Mouse (Mus musculus): ENCODE results near the gene Ints3.
"Not testable (repeated sequence)": the region's sequence is repeated elsewhere in the genome, so short reads cannot be mapped to it uniquely, and the experiment has no call there.

Gene Ints3

DNA sequence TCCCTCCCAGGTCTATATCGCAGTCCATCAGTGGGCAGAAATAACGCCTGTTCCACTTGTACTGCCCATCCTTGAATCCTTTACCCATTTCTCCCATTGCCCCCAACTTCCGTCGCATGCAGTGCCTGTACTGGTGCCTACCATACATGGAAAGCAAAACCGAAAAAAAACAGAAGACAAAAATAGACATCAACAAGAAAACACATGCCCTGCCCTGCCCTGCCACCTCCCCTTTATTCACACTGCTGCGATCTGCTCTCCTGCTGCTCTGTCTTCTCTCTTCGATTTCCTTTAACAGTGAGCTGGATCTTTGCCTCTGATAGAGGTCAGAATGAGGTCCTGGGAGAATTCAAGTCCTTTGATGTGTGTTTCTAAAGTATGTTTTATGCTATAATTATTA lies 75.5 kb downstream of the Ints3 start:
- DNase-seq (ENCODE audit: low spot score) = no peak

DNA sequence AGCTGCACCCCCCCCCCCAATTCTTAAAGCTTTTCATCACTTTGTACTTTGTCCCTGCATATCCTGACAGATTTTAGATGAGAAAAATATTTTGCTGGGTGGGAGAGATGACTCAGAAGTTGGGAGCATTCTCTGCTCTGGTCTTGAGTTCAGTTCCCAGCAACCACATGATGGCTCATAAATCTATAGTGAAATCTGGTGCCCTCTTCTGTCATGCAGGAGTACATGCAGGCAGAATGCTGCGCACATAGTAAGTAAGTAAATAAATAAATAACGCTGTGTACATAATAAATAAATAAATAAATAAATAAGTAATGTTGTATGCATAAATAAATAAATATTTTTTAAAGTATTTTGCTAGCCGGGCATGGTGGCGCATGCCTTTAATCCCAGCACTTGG lies 85.6 kb downstream of the Ints3 start:
- DNase-seq (ENCODE audit: low spot score) = no peak

DNA sequence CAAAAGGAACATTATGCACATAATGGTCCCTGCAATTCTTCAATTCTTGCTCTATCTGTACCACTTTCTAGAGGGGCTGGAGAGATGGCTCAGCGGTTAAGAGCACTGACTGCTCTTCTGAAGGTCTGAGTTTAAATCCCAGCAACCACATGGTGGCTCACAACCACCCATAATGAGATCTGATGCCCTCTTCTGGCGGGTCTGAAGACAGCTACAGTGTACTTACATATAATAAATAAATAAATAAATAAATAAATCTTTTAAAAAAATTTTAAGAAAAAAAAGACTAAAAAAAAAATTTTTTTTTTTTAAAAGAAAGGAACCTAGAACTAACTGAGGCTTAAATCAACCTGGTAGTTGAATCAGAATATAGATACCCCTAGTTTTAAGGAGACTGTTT lies 90.6 kb downstream of the Ints3 start:
- DNase-seq (ENCODE audit: low spot score) = not testable (repeated sequence)

Measured in ovary, postnatal 36 days (tissue).